Mouse (Mus musculus) forebrain, embryonic 12.5 days (tissue): ENCODE data around the gene Fam149b. TPM values are rescaled to one million over a fixed set of nuclear protein-coding genes. Genes with fewer than 3 reads are reported as not detected.
"Not testable (repeated sequence)": the region's sequence is repeated elsewhere in the genome, so short reads cannot be mapped to it uniquely, and the experiment has no call there.

Experiments used
- ATAC-seq: fragments of 200-750 bp; cut with Nextera tagmentation; 2 replicates; pipeline ENCODE4 v1.8.0; 2017; ENCODE audit warnings: moderate TSS enrichment; ENCODE audit not compliant: low FRiP score
- H3K27ac ChIP-seq: fragments of 300-500 bp; sonication (generic); 2 replicates; pipeline ENCODE4 v1.5.1; 2016; ENCODE audit warnings: mild to moderate bottlenecking
- H3K27me3 ChIP-seq: fragments of 300-500 bp; sonication (generic); 2 replicates; pipeline ENCODE4 v1.6.1; 2016; ENCODE audit warnings: mild to moderate bottlenecking
- H3K36me3 ChIP-seq: fragments of 300-500 bp; sonication (generic); replicated peaks from 2 replicates; pipeline ENCODE4 v1.6.1; 2016; ENCODE audit warnings: mild to moderate bottlenecking
- H3K4me1 ChIP-seq: fragments of 300-500 bp; sonication (generic); 2 replicates; pipeline ENCODE4 v1.6.1; 2016
- H3K4me2 ChIP-seq: fragments of 300-500 bp; sonication (generic); 2 replicates; pipeline ENCODE4 v1.6.1; 2016; ENCODE audit warnings: mild to moderate bottlenecking, moderate library complexity
- H3K4me3 ChIP-seq: fragments of 300-500 bp; sonication (generic); replicated peaks from 2 replicates; pipeline ENCODE4 v1.5.1; 2016; ENCODE audit warnings: mild to moderate bottlenecking
- H3K9ac ChIP-seq: fragments of 300-500 bp; sonication (generic); 2 replicates; pipeline ENCODE4 v1.6.1; 2016; ENCODE audit warnings: mild to moderate bottlenecking
- H3K9me3 ChIP-seq: fragments of 300-500 bp; sonication (generic); 2 replicates; pipeline ENCODE4 v1.6.1; 2016
- WGBS: fragments of 180-500 bp; shearing (Covaris S2); methylation state at CpG from one replicate; pipeline ENCODE4 v1.1.7; 2016; 5-methylcytosine and 5-hydroxymethylcytosine counted together
- polyA plus RNA-seq: library from polyadenylated mRNA; unstranded; fragments of >200 nt; fragmentation: Nextera tagmentation; extraction: Ambion mirVana; gene quantifications from 2 replicates; pipeline ENCODE4 v1.2.1, GENCODE M21; 2016

Fam149b gene
- 53.0 and 55.3 TPM in 2 replicates for polyA plus RNA-seq

- peaks cover 18% of the 10 kb centered on the region for H3K4me1 ChIP-seq
- peak within 1 kb of the TSS; percentile 90 for H3K27ac ChIP-seq
- H3K9ac ChIP-seq, result peak within 1 kb of the TSS; percentile 94
- under 1% methylated on average over 42 of the region's 42 CpGs for WGBS
- H3K4me2 ChIP-seq, result peak within 1 kb of the TSS; percentile 78
- H3K36me3 ChIP-seq, result peaks cover 34% of the 10 kb centered on the region
- H3K9me3 ChIP-seq, result no peaks in the 10 kb centered on the region
- H3K27me3 ChIP-seq, result no peaks in the 10 kb centered on the region
- peak; percentile 99 for ATAC-seq
- H3K4me3 ChIP-seq, result peak within 1 kb of the TSS; percentile 87
Observed at GRCm38 (mm10) chr14:20347991-20348541, at the start of gene Fam149b, which contains the start of gene Ecd. Gene Fam149b (plus strand): TSS chr14:20348162. Gene Ecd (minus strand): TSS chr14:20348121.

GRCm38 (mm10) chr14:20305085-20305484 is 42.9 kb upstream of the Fam149b start:
- peaks cover 22% of the 10 kb centered on the region for H3K36me3 ChIP-seq
- H3K4me3 ChIP-seq, ATAC-seq, H3K9me3 ChIP-seq, H3K27ac ChIP-seq, H3K27me3 ChIP-seq, H3K9ac ChIP-seq, H3K4me1 ChIP-seq, H3K4me2 ChIP-seq: not testable (repeated sequence)
- WGBS, result 58% methylated on average over 2 of the region's 2 CpGs

DNA sequence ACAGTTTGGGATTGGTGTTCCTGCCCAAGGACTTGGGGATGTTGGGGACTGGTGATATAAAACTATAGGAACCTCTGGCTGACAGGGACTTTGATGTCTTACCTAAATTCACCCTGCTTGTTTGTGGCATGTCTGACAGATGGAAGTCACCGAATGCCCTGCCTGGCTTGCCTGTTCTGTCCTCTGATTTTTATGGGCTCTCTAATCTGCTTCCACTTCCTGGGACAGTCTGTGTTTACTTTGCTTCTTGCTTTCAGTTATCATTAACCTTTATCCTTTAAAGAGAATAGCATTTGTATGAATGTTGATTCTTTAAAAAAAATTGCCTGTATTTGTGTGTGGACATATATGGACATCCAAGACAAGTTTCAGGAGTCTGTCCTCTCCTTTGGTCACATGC is 32.8 kb upstream of the Fam149b start:
- Histone ChIP-seq H3K27ac (no peak overlapping the region), H3K9ac (no peak overlapping the region), H3K36me3 (peaks cover 28% of the 10 kb centered on the region), H3K27me3 (no peaks in the 10 kb centered on the region), H3K4me2 (no peak overlapping the region), H3K4me3 (no peak overlapping the region), H3K4me1 (no peaks in the 10 kb centered on the region), H3K9me3 (no peaks in the 10 kb centered on the region)
- 93% methylated on average over 1 of the region's 1 CpGs for WGBS
- ATAC-seq, result no peak

DNA sequence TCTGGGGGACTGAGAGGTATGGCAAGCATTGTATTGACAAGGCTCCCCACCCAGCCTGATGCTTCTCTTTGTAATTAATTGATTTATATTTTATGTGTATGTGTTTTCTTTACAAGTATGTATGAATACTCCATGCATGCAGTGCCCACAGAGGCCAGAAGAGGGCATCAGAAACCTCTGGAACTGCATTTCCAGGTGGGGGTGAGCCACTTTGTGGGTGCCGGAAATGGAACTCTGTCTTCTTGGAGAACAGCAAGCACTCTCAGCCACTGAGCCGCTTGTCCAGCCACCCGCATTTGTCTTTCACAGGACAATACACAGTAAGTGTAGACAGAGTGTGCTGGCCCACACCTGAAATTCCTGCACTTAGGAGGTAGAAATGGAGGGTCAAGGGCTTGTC is 28.5 kb upstream of the Fam149b start:
- Histone ChIP-seq H3K27me3 (no peaks in the 10 kb centered on the region), H3K36me3 (peaks cover 59% of the 10 kb centered on the region)
- WGBS, result 83% methylated on average over 3 of the region's 3 CpGs

GRCm38 (mm10) chr14:20324196-20324595 is 23.8 kb upstream of the Fam149b start:
- peaks cover 81% of the 10 kb centered on the region for H3K36me3 ChIP-seq
- H3K9me3 ChIP-seq, result no peaks in the 10 kb centered on the region
- no peak overlapping the region for H3K27ac ChIP-seq
- no peaks in the 10 kb centered on the region for H3K27me3 ChIP-seq
- H3K4me3 ChIP-seq, result no peak overlapping the region
- H3K4me1 ChIP-seq, result no peaks in the 10 kb centered on the region
- no peak overlapping the region for H3K4me2 ChIP-seq
- no peak for ATAC-seq
- WGBS, result 94% methylated on average over 9 of the region's 9 CpGs
- H3K9ac ChIP-seq, result no peak overlapping the region

More for the DNA sequence above, 28.5 kb upstream of the Fam149b start:
- H3K4me2 ChIP-seq, result no peak overlapping the region
- ATAC-seq, result no peak
- H3K4me3 ChIP-seq, result no peak overlapping the region
- no peak overlapping the region for H3K9ac ChIP-seq
- no peaks in the 10 kb centered on the region for H3K4me1 ChIP-seq
- H3K27ac ChIP-seq, result no peak overlapping the region
- H3K9me3 ChIP-seq, result no peaks in the 10 kb centered on the region

GRCm38 (mm10) chr14:20328474-20328873 is 19.5 kb upstream of the Fam149b start:
- H3K27ac ChIP-seq, result no peak overlapping the region
- H3K4me1 ChIP-seq, result no peaks in the 10 kb centered on the region
- H3K4me3 ChIP-seq, result no peak overlapping the region
- H3K27me3 ChIP-seq, result no peaks in the 10 kb centered on the region
- H3K9me3 ChIP-seq, result no peaks in the 10 kb centered on the region
- peaks cover 81% of the 10 kb centered on the region for H3K36me3 ChIP-seq
- WGBS, result 77% methylated on average over 9 of the region's 9 CpGs
- ATAC-seq, result no peak
- no peak overlapping the region for H3K9ac ChIP-seq
- H3K4me2 ChIP-seq, result no peak overlapping the region

DNA sequence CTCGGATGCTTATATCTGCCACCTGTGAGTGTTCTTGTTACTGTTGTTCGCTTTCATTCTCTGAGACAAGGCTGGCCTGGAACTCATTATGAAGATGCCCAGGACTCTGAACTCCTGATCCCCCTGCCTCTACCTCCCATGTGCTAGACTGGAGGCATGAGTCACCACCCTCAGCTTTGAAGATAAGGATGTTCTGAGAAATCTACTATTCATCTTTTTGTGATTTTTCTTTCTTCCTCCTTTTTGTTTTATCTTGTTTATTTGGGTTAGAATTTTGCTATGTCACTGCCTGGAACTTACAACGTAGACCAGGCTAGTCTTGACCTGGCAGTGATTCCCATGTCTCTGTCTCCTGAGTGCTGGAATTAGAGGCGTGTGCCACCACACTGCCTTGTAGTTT is 16.6 kb upstream of the Fam149b start:
- Histone ChIP-seq H3K27me3 (no peaks in the 10 kb centered on the region), H3K9ac (no peak overlapping the region), H3K4me2 (no peak overlapping the region), H3K4me1 (no peaks in the 10 kb centered on the region), H3K36me3 (peaks cover 83% of the 10 kb centered on the region), H3K9me3 (no peaks in the 10 kb centered on the region), H3K27ac (no peak overlapping the region), H3K4me3 (no peak overlapping the region)
- WGBS, result 93% methylated on average over 4 of the region's 4 CpGs
- no peak for ATAC-seq

DNA sequence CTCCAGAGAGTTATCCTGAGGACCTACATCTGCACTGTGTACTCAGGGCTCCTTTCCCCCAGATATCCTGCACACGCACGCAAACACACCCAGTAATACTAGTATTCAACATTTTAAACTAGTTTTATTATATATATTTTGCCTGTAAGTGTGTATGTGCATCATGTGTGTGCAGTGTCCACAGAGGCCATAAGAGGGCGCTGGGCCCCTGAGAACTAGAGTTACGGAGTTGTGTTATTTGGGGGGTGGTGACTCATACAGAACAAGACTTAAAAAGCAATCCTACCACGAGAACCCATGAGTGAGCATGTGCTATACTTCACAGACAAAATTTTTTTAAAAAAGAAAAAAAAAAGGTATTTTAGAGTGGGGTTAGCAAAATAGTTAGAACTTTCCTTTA is 8.5 kb upstream of the Fam149b start:
- no peak overlapping the region for H3K9ac ChIP-seq
- no peaks in the 10 kb centered on the region for H3K4me1 ChIP-seq
- 96% methylated on average over 5 of the region's 5 CpGs for WGBS
- ATAC-seq, result no peak
- no peaks in the 10 kb centered on the region for H3K9me3 ChIP-seq
- H3K36me3 ChIP-seq, result peaks cover 52% of the 10 kb centered on the region
- H3K4me3 ChIP-seq, result no peak overlapping the region
- no peaks in the 10 kb centered on the region for H3K27me3 ChIP-seq
- H3K4me2 ChIP-seq, result no peak overlapping the region
- H3K27ac ChIP-seq, result no peak overlapping the region

GRCm38 (mm10) chr14:20340149-20340548 is 7.8 kb upstream of the Fam149b start:
- Histone ChIP-seq H3K9me3 (no peaks in the 10 kb centered on the region), H3K4me1 (no peaks in the 10 kb centered on the region), H3K27ac (no peak overlapping the region), H3K27me3 (no peaks in the 10 kb centered on the region), H3K9ac (no peak overlapping the region), H3K4me2 (no peak overlapping the region), H3K36me3 (peaks cover 51% of the 10 kb centered on the region), H3K4me3 (no peak overlapping the region)
- no peak for ATAC-seq
- WGBS, result 83% methylated on average over 8 of the region's 8 CpGs

DNA sequence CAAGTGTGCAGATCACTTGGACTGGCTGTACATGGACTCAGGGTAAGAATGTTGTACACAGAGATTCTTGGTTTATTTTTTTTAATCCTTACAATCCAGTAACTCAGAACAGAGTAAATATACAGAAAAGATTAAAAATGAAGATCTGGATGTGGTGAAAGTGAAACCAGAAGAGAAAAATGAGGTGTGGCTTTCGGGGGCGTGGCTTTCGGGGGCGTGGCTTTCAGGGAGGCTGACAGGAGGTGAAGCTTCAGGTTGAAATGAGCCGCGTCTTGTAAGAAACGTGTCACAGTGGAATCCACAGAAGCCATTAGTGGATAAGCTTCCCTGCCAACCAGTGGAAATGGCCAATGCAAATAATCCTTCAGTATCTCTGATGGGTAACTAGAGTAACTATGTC is 7.1 kb upstream of the Fam149b start:
- no peak overlapping the region for H3K4me3 ChIP-seq
- no peak for ATAC-seq
- no peaks in the 10 kb centered on the region for H3K27me3 ChIP-seq
- peaks cover 51% of the 10 kb centered on the region for H3K36me3 ChIP-seq
- no peaks in the 10 kb centered on the region for H3K4me1 ChIP-seq
- no peak overlapping the region for H3K4me2 ChIP-seq
- H3K9me3 ChIP-seq, result no peaks in the 10 kb centered on the region
- H3K27ac ChIP-seq, result no peak overlapping the region
- 89% methylated on average over 7 of the region's 7 CpGs for WGBS
- no peak overlapping the region for H3K9ac ChIP-seq

DNA sequence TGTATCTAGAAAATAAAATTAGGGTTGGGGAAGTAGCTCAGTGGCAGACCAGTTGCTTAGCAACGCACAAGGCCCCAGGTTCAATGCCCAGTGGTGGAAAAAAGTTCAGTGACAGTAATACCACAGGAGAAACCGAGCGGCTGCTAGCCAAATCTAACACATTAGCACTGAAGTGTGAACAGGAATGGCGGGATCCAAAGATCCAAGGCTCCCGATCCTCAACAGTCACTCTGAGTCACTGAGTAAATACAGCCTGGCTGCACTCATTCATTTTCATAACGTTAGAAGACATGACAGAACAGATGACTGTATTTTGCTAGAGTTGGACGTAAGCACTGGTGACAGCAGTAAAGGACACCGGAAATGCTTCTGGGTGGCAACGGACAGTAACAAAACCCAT is 2.1 kb upstream of the Fam149b start:
- ATAC-seq, result no peak
- Histone ChIP-seq H3K4me1 (peaks cover 18% of the 10 kb centered on the region), H3K4me3 (no peak overlapping the region), H3K9me3 (no peaks in the 10 kb centered on the region), H3K4me2 (no peak overlapping the region), H3K27ac (no peak overlapping the region), H3K27me3 (no peaks in the 10 kb centered on the region), H3K36me3 (peaks cover 25% of the 10 kb centered on the region), H3K9ac (no peak overlapping the region)
- WGBS, result 93% methylated on average over 9 of the region's 9 CpGs

DNA sequence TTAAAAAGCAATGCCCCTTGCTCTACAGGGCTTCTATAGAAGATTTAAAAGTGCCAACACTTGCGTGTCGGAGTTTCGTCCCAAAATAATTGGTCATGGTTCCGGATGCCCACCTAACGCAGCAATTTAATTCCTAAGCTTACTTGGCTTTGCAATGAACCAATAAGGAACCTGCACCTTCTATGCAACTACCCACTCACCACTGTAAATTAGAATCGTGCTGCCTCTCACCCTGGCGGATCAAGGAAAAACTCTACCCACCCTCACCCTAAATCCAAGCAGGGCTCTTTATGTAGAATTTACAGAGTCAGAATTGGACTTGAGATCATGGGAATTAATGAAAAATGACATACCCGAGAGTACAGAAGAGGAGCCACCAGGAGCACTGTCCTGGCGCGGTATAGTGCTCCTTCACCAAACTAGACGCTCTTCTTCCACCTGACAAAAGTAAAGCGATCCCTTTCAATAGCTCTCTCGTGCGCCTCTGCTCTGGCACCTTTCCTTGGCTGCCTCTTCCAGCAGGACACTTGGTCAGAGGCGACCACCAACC is 446 bp upstream of the Fam149b start:
- Histone ChIP-seq H3K9me3 (no peaks in the 10 kb centered on the region), H3K4me3 (peak overlapping the region; percentile 87), H3K27me3 (no peaks in the 10 kb centered on the region), H3K4me1 (peaks cover 18% of the 10 kb centered on the region), H3K4me2 (peak overlapping the region; percentile 78), H3K27ac (peak overlapping the region; percentile 90), H3K9ac (peak overlapping the region; percentile 94), H3K36me3 (peaks cover 28% of the 10 kb centered on the region)
- whole genome bisulfite sequencing, result 4% methylated on average over 15 of the region's 15 CpGs
- ATAC-seq, result peak; percentile 24

GRCm38 (mm10) chr14:20363230-20363629 is 15.3 kb downstream of the Fam149b start:
- no peak overlapping the region for H3K27ac ChIP-seq
- H3K4me2 ChIP-seq, result no peak overlapping the region
- no peak for ATAC-seq
- 95% methylated on average over 4 of the region's 4 CpGs for WGBS
- no peaks in the 10 kb centered on the region for H3K27me3 ChIP-seq
- no peak overlapping the region for H3K4me3 ChIP-seq
- H3K9ac ChIP-seq, result no peak overlapping the region
- peaks cover 82% of the 10 kb centered on the region for H3K36me3 ChIP-seq
- no peaks in the 10 kb centered on the region for H3K9me3 ChIP-seq
- H3K4me1 ChIP-seq, result no peaks in the 10 kb centered on the region
